Mouse (Mus musculus): ENCODE results near the gene Jph3. TPM values are rescaled to one million over a fixed set of nuclear protein-coding genes. Genes with fewer than 3 reads are reported as not detected.

Jph3 gene
- polyA plus RNA-seq, 1 experiment from 2014 or later, result 0.64 TPM

GRCm38 (mm10) chr8:121821320-121821719 lies 91.9 kb downstream of the Jph3 start:
- Histone ChIP-seq H3K4me2 (no peak overlapping the region), H3K4me3 (ENCODE audit: low read depth, low read length) (no peak overlapping the region), H3K36me3 (ENCODE audit: control insufficient read depth, insufficient read depth, low read length) (peaks cover 12% of the 10 kb centered on the region; the same call in 1 of the 2 replicates), H3K27ac (ENCODE audit: low read depth, low read length) (no peak overlapping the region), H3K9ac (ENCODE audit: low read depth, low read length) (no peak overlapping the region), H3K27me3 (replicated peaks; ENCODE audit: control insufficient read depth, insufficient read depth, low read length) (no peaks in the 10 kb centered on the region), H3K4me1 (replicated peaks; ENCODE audit: control insufficient read depth, insufficient read depth, low read length) (no peaks in the 10 kb centered on the region), H3K9me3 (ENCODE audit: control insufficient read depth, low read length) (no peaks in the 10 kb centered on the region)
- ATAC-seq (replicated peaks; ENCODE audit: low FRiP score) (no peak), DNase-seq (ENCODE audit: low spot score) (no peak)
- WGBS, result 83% methylated on average over 11 of the region's 11 CpGs

DNA sequence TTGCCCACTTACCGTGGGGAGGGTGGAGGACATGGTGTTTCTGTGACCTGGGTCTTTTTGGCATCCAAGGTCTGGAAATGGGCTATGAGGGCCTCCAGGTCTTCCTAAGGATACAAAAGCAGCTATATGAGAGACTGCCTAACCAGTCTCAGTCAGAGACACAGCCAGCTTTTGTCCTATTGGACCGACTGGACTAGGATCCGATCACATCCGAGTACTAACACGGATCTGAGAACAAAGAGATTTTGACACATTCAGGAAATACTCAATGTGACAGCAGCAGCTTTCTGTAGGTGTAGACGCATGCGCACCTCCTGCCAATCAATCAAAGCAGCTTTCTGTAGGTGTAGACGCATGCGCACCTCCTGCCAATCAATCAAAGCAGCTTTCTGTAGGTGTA lies 92.3 kb downstream of the Jph3 start:
- Histone ChIP-seq H3K4me1 (replicated peaks; ENCODE audit: control insufficient read depth, insufficient read depth, low read length) (no peaks in the 10 kb centered on the region), H3K9me3 (ENCODE audit: control insufficient read depth, low read length) (no peaks in the 10 kb centered on the region), H3K4me3 (ENCODE audit: low read depth, low read length) (no peak overlapping the region), H3K4me2 (no peak overlapping the region), H3K36me3 (ENCODE audit: control insufficient read depth, insufficient read depth, low read length) (peaks cover 9% of the 10 kb centered on the region; the same call in 1 of the 2 replicates), H3K27me3 (replicated peaks; ENCODE audit: control insufficient read depth, insufficient read depth, low read length) (no peaks in the 10 kb centered on the region), H3K27ac (ENCODE audit: low read depth, low read length) (no peak overlapping the region), H3K9ac (ENCODE audit: low read depth, low read length) (no peak overlapping the region)
- 91% methylated on average over 9 of the region's 9 CpGs for WGBS
- ATAC-seq (replicated peaks; ENCODE audit: low FRiP score), result no peak
- no peak for DNase-seq (ENCODE audit: low spot score)

DNA sequence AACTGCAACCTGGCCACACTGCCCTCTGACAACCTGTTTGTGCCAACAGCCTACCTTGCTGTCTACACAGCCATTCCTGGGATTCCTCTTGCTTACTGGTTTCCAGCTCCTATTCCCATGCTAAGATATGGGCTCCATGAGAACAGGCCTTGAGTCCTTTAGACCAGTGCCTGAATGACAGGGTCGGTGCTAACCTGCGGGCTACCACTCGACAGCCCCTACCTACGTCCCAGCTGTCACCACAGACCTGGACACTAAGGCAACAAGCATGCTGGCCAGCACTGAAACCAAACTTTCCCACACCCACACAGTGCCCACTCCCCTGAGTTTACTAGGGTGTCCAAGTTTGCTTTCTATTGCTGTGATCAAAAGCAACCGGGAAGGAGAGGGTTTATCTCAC lies 98.3 kb downstream of the Jph3 start:
- no peak overlapping the region for H3K4me3 ChIP-seq (ENCODE audit: low read depth, low read length)
- no peak overlapping the region for H3K27ac ChIP-seq (ENCODE audit: low read depth, low read length)
- 88% methylated on average over 5 of the region's 5 CpGs for WGBS
- H3K4me2 ChIP-seq, result peak overlapping the region; percentile 79
- H3K9me3 ChIP-seq (ENCODE audit: control insufficient read depth, low read length), result no peaks in the 10 kb centered on the region
- no peak overlapping the region for H3K9ac ChIP-seq (ENCODE audit: low read depth, low read length)
- no peak for DNase-seq (ENCODE audit: low spot score)
- ATAC-seq (replicated peaks; ENCODE audit: low FRiP score), result no peak
- H3K4me1 ChIP-seq (replicated peaks; ENCODE audit: control insufficient read depth, insufficient read depth, low read length), result peaks cover 9% of the 10 kb centered on the region
- H3K27me3 ChIP-seq (replicated peaks; ENCODE audit: control insufficient read depth, insufficient read depth, low read length), result no peaks in the 10 kb centered on the region
- no peaks in the 10 kb centered on the region for H3K36me3 ChIP-seq (ENCODE audit: control insufficient read depth, insufficient read depth, low read length)

DNA sequence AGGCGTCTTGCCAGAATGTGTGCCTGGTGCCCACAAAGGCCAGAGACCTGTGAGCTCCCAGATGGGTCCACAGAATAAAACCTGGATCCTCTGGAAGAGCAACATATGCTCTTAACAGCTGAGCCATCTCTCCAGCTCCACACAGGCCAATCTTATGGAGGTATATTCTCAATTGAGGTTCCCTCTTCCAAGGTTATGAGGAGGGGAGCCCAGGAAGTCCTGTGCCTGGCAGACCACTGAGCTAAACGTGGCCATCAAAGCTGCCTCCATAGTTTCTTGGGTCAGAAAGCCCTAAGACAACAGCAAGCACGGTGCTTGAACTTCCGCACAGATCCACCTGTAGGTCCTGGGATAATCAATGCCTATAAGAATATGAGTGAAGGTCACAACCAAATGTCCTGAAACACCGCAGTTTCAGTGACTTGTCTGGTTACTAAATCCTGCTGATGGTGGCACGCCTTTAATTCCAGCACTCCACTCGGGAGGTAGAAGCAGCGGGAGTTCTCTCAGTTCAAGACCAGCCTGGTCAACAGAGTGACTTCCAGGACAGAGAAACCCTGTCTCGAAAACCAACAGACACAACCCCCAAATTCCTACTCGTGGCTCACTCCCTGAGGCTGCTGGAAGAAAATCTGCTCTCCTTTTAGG lies 99.1 kb downstream of the Jph3 start:
- Histone ChIP-seq H3K9me3 (ENCODE audit: control insufficient read depth, low read length) (no peaks in the 10 kb centered on the region), H3K27me3 (replicated peaks; ENCODE audit: control insufficient read depth, insufficient read depth, low read length) (no peaks in the 10 kb centered on the region), H3K4me1 (replicated peaks; ENCODE audit: control insufficient read depth, insufficient read depth, low read length) (peaks cover 9% of the 10 kb centered on the region), H3K9ac (ENCODE audit: low read depth, low read length) (peak overlapping the region; percentile 76), H3K27ac (ENCODE audit: low read depth, low read length) (no peak overlapping the region), H3K36me3 (ENCODE audit: control insufficient read depth, insufficient read depth, low read length) (no peaks in the 10 kb centered on the region), H3K4me3 (ENCODE audit: low read depth, low read length) (peak overlapping the region; percentile 79), H3K4me2 (peak overlapping the region; percentile 79)
- 24% methylated on average over 10 of the region's 10 CpGs for WGBS
- DNase-seq (ENCODE audit: low spot score), result no peak
- ATAC-seq (replicated peaks; ENCODE audit: low FRiP score), result no peak

DNA sequence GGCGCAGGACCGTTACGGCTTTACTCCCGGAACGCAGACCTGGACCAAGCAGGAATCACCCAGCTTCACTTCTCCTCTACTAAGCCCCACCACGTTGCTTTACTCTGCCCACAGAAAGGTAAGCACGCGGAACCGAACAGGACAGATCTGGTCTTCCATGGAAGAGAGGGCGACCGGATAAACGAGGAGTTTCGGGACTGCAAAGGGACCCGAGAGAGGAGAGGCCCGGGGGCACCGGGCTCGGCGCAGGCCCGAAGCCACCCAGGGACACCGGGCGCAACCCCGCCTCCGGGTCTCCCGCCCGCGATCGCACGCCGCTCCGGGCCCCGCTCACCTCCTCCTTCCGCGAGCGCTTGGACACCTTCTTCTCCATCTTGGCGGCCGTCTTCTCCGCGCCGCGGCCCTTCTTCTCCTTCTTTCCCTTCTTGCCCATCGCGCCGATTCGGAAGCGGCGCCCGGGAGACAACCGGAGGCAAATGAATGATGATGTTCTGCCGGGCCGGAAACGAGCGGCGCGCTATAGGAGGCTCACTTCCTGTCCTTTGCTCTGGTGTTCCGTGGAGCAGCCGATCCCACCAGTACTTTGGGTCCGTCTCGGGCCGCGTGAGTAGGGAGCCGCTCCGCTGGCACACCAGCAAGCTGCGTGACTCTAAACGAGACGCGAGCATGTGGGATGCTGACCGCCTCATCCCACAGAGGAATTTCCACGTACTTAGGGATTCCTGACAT lies 99.8 kb downstream of the Jph3 start, which contains the start of gene Klhdc4:
TSS of gene Klhdc4 (minus strand) at position 522 of the 729 bp plus-strand sequence.
- Histone ChIP-seq H3K27me3 (replicated peaks; ENCODE audit: control insufficient read depth, insufficient read depth, low read length) (no peaks in the 10 kb centered on the region), H3K36me3 (ENCODE audit: control insufficient read depth, insufficient read depth, low read length) (no peaks in the 10 kb centered on the region), H3K4me1 (replicated peaks; ENCODE audit: control insufficient read depth, insufficient read depth, low read length) (peaks cover 9% of the 10 kb centered on the region), H3K9me3 (ENCODE audit: control insufficient read depth, low read length) (no peaks in the 10 kb centered on the region), H3K4me2 (peak within 1 kb of the TSS; percentile 79), H3K9ac (ENCODE audit: low read depth, low read length) (peak within 1 kb of the TSS; percentile 76), H3K27ac (ENCODE audit: low read depth, low read length) (no peak within 1 kb of the TSS), H3K4me3 (ENCODE audit: low read depth, low read length) (peak within 1 kb of the TSS; percentile 79)
- peak; percentile 98 for ATAC-seq (replicated peaks; ENCODE audit: low FRiP score)
- WGBS, result under 1% methylated on average over 68 of the region's 68 CpGs
- peak; percentile 88 for DNase-seq (ENCODE audit: low spot score)

DNA sequence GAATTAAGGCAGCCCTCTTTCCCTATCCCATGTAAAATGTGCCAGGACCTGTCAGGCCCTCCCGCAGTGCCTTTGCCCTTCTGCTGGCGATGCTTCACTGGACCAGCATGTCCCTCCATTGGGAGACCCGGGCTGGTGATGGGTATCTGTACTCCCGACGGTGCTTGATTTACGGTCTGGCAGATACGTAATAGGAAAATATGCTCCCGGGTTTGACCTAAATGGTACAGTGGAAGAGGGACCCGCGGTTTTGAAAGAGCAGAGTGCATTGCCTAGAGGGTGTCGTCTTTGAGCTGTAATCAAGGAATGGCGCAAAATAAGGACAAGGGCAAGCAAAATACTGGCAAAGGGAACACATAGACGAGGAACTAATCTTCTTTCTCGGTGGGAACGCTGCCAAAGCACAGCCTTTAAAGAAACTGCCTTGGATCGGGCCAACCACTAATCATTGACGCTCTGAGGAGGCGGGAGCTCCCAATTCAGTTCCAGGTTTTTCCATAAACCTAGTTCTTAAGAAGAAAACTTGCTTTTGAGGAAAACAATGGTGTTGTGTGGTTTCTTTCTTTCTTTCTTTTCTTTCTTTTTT lies 100.4 kb downstream of the Jph3 start:
- 20% methylated on average over 18 of the region's 18 CpGs for WGBS
- Histone ChIP-seq H3K4me3 (ENCODE audit: low read depth, low read length) (peak overlapping the region; percentile 79), H3K4me1 (replicated peaks; ENCODE audit: control insufficient read depth, insufficient read depth, low read length) (peaks cover 9% of the 10 kb centered on the region), H3K27ac (ENCODE audit: low read depth, low read length) (no peak overlapping the region), H3K4me2 (peak overlapping the region; percentile 79), H3K27me3 (replicated peaks; ENCODE audit: control insufficient read depth, insufficient read depth, low read length) (no peaks in the 10 kb centered on the region), H3K9ac (ENCODE audit: low read depth, low read length) (peak overlapping the region; percentile 76), H3K9me3 (ENCODE audit: control insufficient read depth, low read length) (no peaks in the 10 kb centered on the region), H3K36me3 (ENCODE audit: control insufficient read depth, insufficient read depth, low read length) (no peaks in the 10 kb centered on the region)
- ATAC-seq (replicated peaks; ENCODE audit: low FRiP score) (peak; percentile 77), DNase-seq (ENCODE audit: low spot score) (no peak)

DNA sequence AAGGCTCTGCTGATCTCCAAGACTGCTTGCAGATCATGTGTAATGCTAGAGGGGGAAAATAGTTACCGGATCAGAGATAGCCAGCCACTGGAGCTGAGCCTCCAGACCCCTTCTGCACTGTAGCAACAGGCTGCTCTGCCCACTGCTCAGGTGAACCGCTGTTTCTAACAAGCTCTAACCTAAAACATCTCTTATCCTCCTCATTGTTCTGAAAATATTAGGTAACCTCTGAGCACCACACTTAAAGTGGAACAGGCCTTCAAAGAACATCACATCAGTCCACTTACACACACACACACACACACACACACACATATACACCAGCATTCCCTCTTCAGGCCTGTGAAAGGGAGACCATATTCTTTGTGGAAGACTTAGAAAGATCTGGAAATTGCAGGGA lies 102.6 kb downstream of the Jph3 start:
- DNase-seq (ENCODE audit: low spot score) (no peak), ATAC-seq (replicated peaks; ENCODE audit: low FRiP score) (no peak)
- Histone ChIP-seq H3K27ac (ENCODE audit: low read depth, low read length) (no peak overlapping the region), H3K27me3 (replicated peaks; ENCODE audit: control insufficient read depth, insufficient read depth, low read length) (no peaks in the 10 kb centered on the region), H3K4me2 (no peak overlapping the region), H3K36me3 (ENCODE audit: control insufficient read depth, insufficient read depth, low read length) (no peaks in the 10 kb centered on the region), H3K4me1 (replicated peaks; ENCODE audit: control insufficient read depth, insufficient read depth, low read length) (peaks cover 9% of the 10 kb centered on the region), H3K4me3 (ENCODE audit: low read depth, low read length) (no peak overlapping the region), H3K9ac (ENCODE audit: low read depth, low read length) (0 out of 2 replicates have a peak overlapping the region, but pooled peaks have one; percentile 12), H3K9me3 (ENCODE audit: control insufficient read depth, low read length) (no peaks in the 10 kb centered on the region)
- WGBS, result 76% methylated on average over 2 of the region's 2 CpGs

GRCm38 (mm10) chr8:121832503-121832902 lies 103.1 kb downstream of the Jph3 start:
- Histone ChIP-seq H3K9ac (ENCODE audit: low read depth, low read length) (0 out of 2 replicates have a peak overlapping the region, but pooled peaks have one; percentile 12), H3K36me3 (ENCODE audit: control insufficient read depth, insufficient read depth, low read length) (no peaks in the 10 kb centered on the region), H3K4me3 (ENCODE audit: low read depth, low read length) (no peak overlapping the region), H3K9me3 (ENCODE audit: control insufficient read depth, low read length) (no peaks in the 10 kb centered on the region), H3K4me1 (replicated peaks; ENCODE audit: control insufficient read depth, insufficient read depth, low read length) (peaks cover 9% of the 10 kb centered on the region), H3K4me2 (peak overlapping the region; percentile 23; the same call in 1 of the 2 replicates), H3K27ac (ENCODE audit: low read depth, low read length) (no peak overlapping the region), H3K27me3 (replicated peaks; ENCODE audit: control insufficient read depth, insufficient read depth, low read length) (no peaks in the 10 kb centered on the region)
- WGBS, result 19% methylated on average over 6 of the region's 6 CpGs
- DNase-seq (ENCODE audit: low spot score), result no peak
- ATAC-seq (replicated peaks; ENCODE audit: low FRiP score), result no peak; the same call in 1 of the 2 replicates
